Mouse (Mus musculus) left cerebral cortex, adult 11 months (tissue): Measurements from ENCODE around the gene Ints1.

Experiments used
- DNase-seq: peaks from one replicate; pipeline ENCODE4 v3.0.0; 2022; ENCODE audit warnings: low spot score

The Ints1 gene

DNA sequence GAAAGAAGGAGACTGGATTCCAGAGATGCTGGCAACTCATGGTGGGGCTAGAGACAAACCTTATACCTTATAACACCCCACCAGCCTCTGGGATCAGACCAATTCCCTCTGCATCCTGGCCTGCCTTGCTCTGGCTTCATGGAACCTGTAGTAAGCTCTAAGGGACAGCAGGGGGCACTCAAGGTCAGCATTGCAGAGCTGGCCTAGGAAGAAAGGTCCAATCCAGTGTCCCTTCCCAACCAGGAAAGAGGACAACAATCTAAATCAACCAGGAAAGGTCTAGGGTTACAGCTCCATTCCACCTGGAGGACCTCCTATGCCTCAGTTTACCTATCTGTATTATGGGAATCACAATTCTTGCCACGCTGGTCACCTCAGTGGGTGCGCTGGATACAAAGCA, 57.8 kb downstream of the Ints1 start:
- DNase-seq = no peak

GRCm38 (mm10) chr5:139706496-139706895, 69.0 kb downstream of the Ints1 start:
- no peak for DNase-seq

DNA sequence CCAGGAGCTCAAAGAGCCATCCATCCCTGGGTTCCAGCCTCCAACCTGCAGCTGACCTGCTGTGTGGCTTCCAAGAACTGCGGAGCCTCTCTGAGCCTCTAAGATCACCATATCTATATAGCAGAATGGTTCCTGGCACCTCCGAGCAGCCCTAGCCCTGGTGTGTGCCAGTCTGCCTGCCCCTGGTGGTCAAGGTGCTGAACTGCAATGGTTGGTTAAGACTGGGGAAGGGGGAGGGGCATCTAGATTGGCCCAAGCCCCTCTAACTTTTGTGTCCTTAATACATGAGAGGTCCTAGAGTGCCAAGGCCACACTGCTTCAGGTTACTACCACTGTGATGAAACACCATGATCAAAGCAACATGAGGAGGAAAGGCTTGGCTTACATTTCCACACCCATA, 72.6 kb downstream of the Ints1 start:
- DNase-seq = no peak

GRCm38 (mm10) chr5:139702236-139702635, 73.2 kb downstream of the Ints1 start:
- no peak for DNase-seq
